Mouse (Mus musculus): Measurements from ENCODE around the gene Wnt7b. TPM values are rescaled to one million over a fixed set of nuclear protein-coding genes. Genes with fewer than 3 reads are reported as not detected.
A peak's percentile ranks its signal among the peaks of the same experiment; 100 is the strongest.

Gene Wnt7b
- polyA plus RNA-seq, 1 experiment from 2014 or later = 33.2 TPM

DNA sequence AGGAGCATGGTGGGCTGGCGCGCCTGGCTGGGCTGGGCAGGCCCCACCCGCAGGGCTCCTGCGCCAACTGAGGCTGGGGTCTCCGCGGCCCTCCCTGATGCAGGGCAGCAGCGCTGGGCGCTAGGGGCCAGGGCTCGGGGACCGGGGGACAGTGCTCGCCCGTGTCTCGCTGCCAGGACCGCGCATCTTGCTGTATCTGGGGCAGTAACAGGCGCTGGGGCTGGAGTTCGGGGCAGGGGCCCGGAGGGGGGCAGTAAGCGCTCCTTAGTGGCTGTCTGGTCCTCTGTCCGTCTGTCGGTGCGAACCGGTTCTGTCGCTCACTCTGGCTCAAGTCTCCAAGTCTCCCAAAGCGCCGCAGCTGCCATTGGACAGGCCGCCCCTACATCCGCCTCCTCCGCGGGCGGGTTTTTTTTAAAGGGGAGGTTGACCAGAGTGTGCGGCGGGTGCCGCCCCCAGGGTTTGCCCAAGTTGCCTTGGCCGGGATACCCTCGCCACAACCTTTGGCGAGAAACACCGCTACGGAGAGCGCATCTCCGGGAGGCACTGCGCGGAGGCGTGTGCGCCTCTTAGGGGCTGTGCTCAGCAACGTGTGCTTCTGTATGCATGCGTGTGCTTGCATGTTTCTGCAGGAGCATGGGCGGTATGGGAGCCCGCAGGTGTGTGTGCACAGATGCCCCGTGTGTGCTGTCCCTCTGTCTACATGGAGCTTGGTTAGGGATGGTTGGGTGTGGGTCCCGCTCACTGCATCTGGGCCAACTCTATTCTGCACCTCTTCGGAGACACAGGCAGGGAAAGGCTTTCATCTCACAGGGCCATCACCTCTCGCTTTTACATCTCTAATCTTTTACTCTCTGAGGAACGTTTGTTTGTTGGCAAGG is 4.5 kb downstream of the Wnt7b start:
- ATAC-seq (replicated peaks) = no peak; the same call in none of the 2 replicates
- peak overlapping the region; percentile 100 for H3K4me2 ChIP-seq
- under 1% methylated on average over 54 of the region's 54 CpGs for WGBS
- no peaks in the 10 kb centered on the region for H3K36me3 ChIP-seq (replicated peaks)
- H3K4me1 ChIP-seq = peaks cover 60% of the 10 kb centered on the region
- peaks cover 70% of the 10 kb centered on the region for H3K27me3 ChIP-seq (replicated peaks)
- H3K27ac ChIP-seq = peak overlapping the region; percentile 58
- H3K9me3 ChIP-seq = no peaks in the 10 kb centered on the region
- H3K9ac ChIP-seq = peak overlapping the region; percentile 35
- peak overlapping the region; percentile 45 for H3K4me3 ChIP-seq

- ATAC-seq (replicated peaks) = no peak
- WGBS = under 1% methylated on average over 61 of the region's 61 CpGs
- Histone ChIP-seq H3K4me2 (peak overlapping the region; percentile 100), H3K4me3 (peak overlapping the region; percentile 45), H3K4me1 (peaks cover 54% of the 10 kb centered on the region), H3K27ac (peak overlapping the region; percentile 58), H3K36me3 (replicated peaks) (no peaks in the 10 kb centered on the region), H3K9me3 (no peaks in the 10 kb centered on the region), H3K9ac (peak overlapping the region; percentile 35), H3K27me3 (replicated peaks) (peaks cover 60% of the 10 kb centered on the region)
These were observed 5.5 kb downstream of the Wnt7b start for GRCm38 (mm10) chr15:85576511-85577440.

- Histone ChIP-seq H3K4me2 (peak overlapping the region; percentile 100), H3K4me1 (peaks cover 48% of the 10 kb centered on the region), H3K9ac (no peak overlapping the region), H3K27ac (peak overlapping the region; percentile 60), H3K4me3 (peak overlapping the region; percentile 45), H3K9me3 (no peaks in the 10 kb centered on the region), H3K27me3 (replicated peaks) (peaks cover 53% of the 10 kb centered on the region), H3K36me3 (replicated peaks) (no peaks in the 10 kb centered on the region)
- ATAC-seq (replicated peaks) = no peak
- WGBS = 1% methylated on average over 20 of the region's 20 CpGs
These were observed 6.2 kb downstream of the Wnt7b start for GRCm38 (mm10) chr15:85576110-85576509.

- Histone ChIP-seq H3K4me1 (peaks cover 37% of the 10 kb centered on the region), H3K4me3 (no peak overlapping the region), H3K36me3 (replicated peaks) (no peaks in the 10 kb centered on the region), H3K4me2 (no peak overlapping the region; the same call in 1 of the 2 replicates), H3K9ac (no peak overlapping the region), H3K9me3 (no peaks in the 10 kb centered on the region), H3K27me3 (replicated peaks) (peaks cover 39% of the 10 kb centered on the region), H3K27ac (no peak overlapping the region)
- no peak for ATAC-seq (replicated peaks)
- 78% methylated on average over 8 of the region's 8 CpGs for WGBS
These were observed 7.7 kb downstream of the Wnt7b start for GRCm38 (mm10) chr15:85574558-85574957.

GRCm38 (mm10) chr15:85574086-85574485 is 8.2 kb downstream of the Wnt7b start:
- Histone ChIP-seq H3K4me1 (peaks cover 40% of the 10 kb centered on the region), H3K27me3 (replicated peaks) (peaks cover 36% of the 10 kb centered on the region), H3K4me3 (no peak overlapping the region), H3K9ac (no peak overlapping the region), H3K9me3 (no peaks in the 10 kb centered on the region), H3K4me2 (no peak overlapping the region), H3K27ac (no peak overlapping the region), H3K36me3 (replicated peaks) (no peaks in the 10 kb centered on the region)
- ATAC-seq (replicated peaks) = no peak
- WGBS = 67% methylated on average over 5 of the region's 5 CpGs

- Histone ChIP-seq H3K4me3 (no peak overlapping the region), H3K9me3 (no peaks in the 10 kb centered on the region), H3K4me1 (peaks cover 32% of the 10 kb centered on the region), H3K9ac (no peak overlapping the region), H3K27me3 (replicated peaks) (peaks cover 28% of the 10 kb centered on the region), H3K36me3 (replicated peaks) (no peaks in the 10 kb centered on the region), H3K4me2 (no peak overlapping the region), H3K27ac (0 out of 2 replicates have a peak overlapping the region, but pooled peaks have one; percentile 25)
- no peak for ATAC-seq (replicated peaks)
- WGBS = 21% methylated on average over 8 of the region's 8 CpGs
These were observed 9.5 kb downstream of the Wnt7b start for GRCm38 (mm10) chr15:85572619-85573254.

DNA sequence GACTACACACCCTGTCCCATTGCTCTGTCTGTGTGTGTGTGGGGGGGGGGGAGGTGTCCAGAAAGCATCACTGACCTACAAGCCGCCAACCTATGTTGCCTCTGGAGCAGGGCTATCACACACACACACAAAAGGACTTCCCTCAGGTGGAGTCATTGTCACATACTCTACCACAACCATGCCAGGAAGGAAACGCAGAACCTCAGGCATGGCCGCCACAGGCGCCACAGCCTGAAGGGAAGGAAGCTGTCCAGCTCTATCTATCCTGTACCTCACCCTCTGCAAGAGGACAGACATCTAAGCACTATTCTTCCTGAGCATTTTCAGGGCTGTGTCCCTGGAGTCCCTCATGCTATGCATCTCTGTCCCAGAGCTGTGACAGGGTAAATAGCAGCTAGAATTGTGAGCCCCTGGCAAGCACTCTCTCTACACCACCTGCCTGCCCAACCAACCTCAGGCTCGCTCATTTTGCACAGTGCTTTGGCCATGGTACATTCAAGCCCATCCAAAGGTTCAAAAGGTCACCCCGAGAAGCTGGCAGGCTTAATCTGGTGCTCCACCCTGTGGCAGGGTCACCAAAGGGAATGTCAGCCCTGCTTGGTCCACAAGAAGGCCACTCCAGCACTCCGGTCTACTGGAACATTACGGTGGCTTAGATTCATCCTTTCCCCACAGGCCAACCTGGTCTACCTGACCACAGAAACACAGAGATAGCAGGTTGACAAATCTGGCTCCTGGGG is 12.1 kb downstream of the Wnt7b start:
- Histone ChIP-seq H3K4me1 (peaks cover 12% of the 10 kb centered on the region; the same call in 1 of the 2 replicates), H3K27ac (0 out of 2 replicates have a peak overlapping the region, but pooled peaks have one; percentile 12), H3K36me3 (replicated peaks) (no peaks in the 10 kb centered on the region), H3K4me2 (no peak overlapping the region), H3K9ac (no peak overlapping the region), H3K4me3 (no peak overlapping the region), H3K27me3 (replicated peaks) (peaks cover 10% of the 10 kb centered on the region), H3K9me3 (no peaks in the 10 kb centered on the region)
- no peak for ATAC-seq (replicated peaks)
- WGBS = 75% methylated on average over 8 of the region's 8 CpGs

DNA sequence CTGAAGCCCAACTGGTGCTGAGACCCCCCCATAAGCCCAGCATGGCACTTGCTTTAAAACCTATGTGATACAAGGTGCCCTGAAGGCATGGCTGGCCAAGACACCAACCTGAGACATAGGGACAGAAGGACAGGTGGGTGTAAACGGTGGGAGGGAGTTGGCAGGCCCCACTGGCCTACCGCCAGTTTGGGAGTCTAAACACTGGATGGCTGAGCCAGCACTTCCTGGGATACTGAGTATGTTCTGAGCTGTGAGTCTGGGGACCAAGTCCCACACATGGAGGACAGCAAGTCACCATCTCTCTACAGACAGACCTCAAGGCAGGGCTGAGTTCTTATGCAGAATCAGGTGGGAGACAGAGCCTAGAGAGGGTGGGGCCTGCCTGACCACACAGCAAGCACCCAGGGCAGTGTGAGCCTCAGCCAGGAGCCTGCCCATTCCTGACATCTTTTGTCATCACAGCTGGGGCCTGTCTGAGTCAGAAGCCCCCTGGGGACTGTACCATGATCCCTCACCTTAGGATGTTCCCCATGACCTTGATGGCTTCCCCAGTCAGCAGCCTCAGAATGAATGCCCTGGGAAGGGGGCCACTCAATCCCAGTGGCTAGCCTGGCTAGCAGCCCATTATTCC is 13.0 kb downstream of the Wnt7b start:
- WGBS = 62% methylated on average over 2 of the region's 2 CpGs
- ATAC-seq (replicated peaks) = 0 out of 2 replicates have a peak, but pooled peaks have one; percentile 25
- H3K9ac ChIP-seq = no peak overlapping the region
- H3K4me3 ChIP-seq = no peak overlapping the region
- peaks cover 12% of the 10 kb centered on the region; the same call in 1 of the 2 replicates for H3K4me1 ChIP-seq
- 0 out of 2 replicates have a peak overlapping the region, but pooled peaks have one; percentile 12 for H3K27ac ChIP-seq
- no peak overlapping the region for H3K4me2 ChIP-seq
- peaks cover 5% of the 10 kb centered on the region for H3K27me3 ChIP-seq (replicated peaks)
- no peaks in the 10 kb centered on the region for H3K36me3 ChIP-seq (replicated peaks)
- H3K9me3 ChIP-seq = no peaks in the 10 kb centered on the region

GRCm38 (mm10) chr15:85568402-85568801 is 13.9 kb downstream of the Wnt7b start:
- no peaks in the 10 kb centered on the region for H3K9me3 ChIP-seq
- peaks cover 3% of the 10 kb centered on the region; the same call in 1 of the 2 replicates for H3K27me3 ChIP-seq (replicated peaks)
- 76% methylated on average over 3 of the region's 3 CpGs for WGBS
- H3K27ac ChIP-seq = no peak overlapping the region
- no peaks in the 10 kb centered on the region for H3K36me3 ChIP-seq (replicated peaks)
- ATAC-seq (replicated peaks) = no peak
- no peak overlapping the region for H3K9ac ChIP-seq
- no peak overlapping the region for H3K4me2 ChIP-seq
- no peak overlapping the region for H3K4me3 ChIP-seq
- peaks cover 12% of the 10 kb centered on the region; the same call in 1 of the 2 replicates for H3K4me1 ChIP-seq

DNA sequence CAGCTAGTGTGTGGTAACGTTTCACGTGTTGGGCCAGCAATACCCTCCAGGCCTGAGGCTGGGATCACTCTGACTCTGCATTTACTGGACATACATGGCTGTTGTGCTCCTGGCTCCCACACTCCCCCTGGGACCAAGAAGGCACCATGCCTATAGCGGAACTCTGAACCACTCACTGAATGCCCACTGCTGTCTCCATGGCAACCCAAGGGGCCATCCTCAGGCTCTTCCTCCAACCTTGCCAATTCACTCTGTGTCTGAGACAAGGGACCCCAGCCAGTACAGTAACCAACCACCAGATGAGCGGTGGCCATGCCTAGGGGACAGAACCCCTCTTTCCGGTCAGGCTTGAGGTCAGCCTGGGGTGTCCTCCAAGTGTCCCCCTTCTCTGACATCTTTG is 17.3 kb downstream of the Wnt7b start:
- H3K4me3 ChIP-seq = no peak overlapping the region
- no peak overlapping the region for H3K27ac ChIP-seq
- peaks cover 5% of the 10 kb centered on the region; the same call in 1 of the 2 replicates for H3K4me1 ChIP-seq
- no peak overlapping the region for H3K4me2 ChIP-seq
- 0 out of 2 replicates have a peak, but pooled peaks cover 3% of the 10 kb centered on the region for H3K27me3 ChIP-seq (replicated peaks)
- 68% methylated on average over 5 of the region's 5 CpGs for WGBS
- H3K9me3 ChIP-seq = no peaks in the 10 kb centered on the region
- no peaks in the 10 kb centered on the region for H3K36me3 ChIP-seq (replicated peaks)
- ATAC-seq (replicated peaks) = no peak
- H3K9ac ChIP-seq = no peak overlapping the region

Data from midbrain, embryonic 15.5 days (tissue).